Mouse (Mus musculus) liver, adult 2 months (tissue): ENCODE results near the gene Numb. TPM values are rescaled to one million over a fixed set of nuclear protein-coding genes. Genes with fewer than 3 reads are reported as not detected.

ENCODE experiments used
- DNase-seq: peaks from one replicate; pipeline ENCODE4 v3.0.0-alpha.2; 2011; ENCODE audit warnings: low read depth, low spot score; ENCODE audit errors: extremely low read depth
- H3K27ac ChIP-seq: fragments of 200-500 bp; replicated peaks from 2 replicates; pipeline ENCODE4 v1.5.1; 2012; ENCODE audit warnings: low read depth, mild to moderate bottlenecking, control low read depth, inconsistent platforms, low read length; ENCODE audit not compliant: insufficient read depth
- H3K27me3 ChIP-seq: fragments of 200-500 bp; 2 replicates; pipeline ENCODE4 v1.6.1; 2012; ENCODE audit warnings: mild to moderate bottlenecking, moderate library complexity, low read length, inconsistent platforms; ENCODE audit not compliant: control insufficient read depth, insufficient read depth
- H3K36me3 ChIP-seq: fragments of 200-500 bp; 2 replicates; pipeline ENCODE4 v1.6.1; 2012; ENCODE audit warnings: low read length, inconsistent platforms; ENCODE audit not compliant: control insufficient read depth, insufficient read depth
- H3K4me1 ChIP-seq: fragments of 200-500 bp; 2 replicates; pipeline ENCODE4 v1.6.1; 2011; ENCODE audit warnings: low read length; ENCODE audit not compliant: control insufficient read depth, insufficient read depth
- H3K4me3 ChIP-seq: fragments of 200-500 bp; 2 replicates; pipeline ENCODE4 v1.5.1; 2011; ENCODE audit warnings: low read depth, mild to moderate bottlenecking, control low read depth, low read length, moderate library complexity; ENCODE audit not compliant: insufficient read depth
- H3K79me2 ChIP-seq: fragments of 200-500 bp; 2 replicates; pipeline ENCODE4 v1.6.1; 2012; ENCODE audit warnings: inconsistent platforms, mild to moderate bottlenecking, low read length, moderate library complexity; ENCODE audit not compliant: control insufficient read depth, insufficient read depth
- H3K9ac ChIP-seq: fragments of 200-500 bp; 2 replicates; pipeline ENCODE4 v1.6.1; 2012; ENCODE audit warnings: low read depth, mild to moderate bottlenecking, control low read depth, inconsistent platforms, low read length
- CTCF ChIP-seq: fragments of 200-500 bp; IDR thresholded peaks from 2 replicates; pipeline ENCODE4 v1.5.1; 2011; ENCODE audit warnings: low read depth, low read length, control low read depth
- POLR2A ChIP-seq: fragments of 200-500 bp; IDR thresholded peaks from 2 replicates; pipeline ENCODE4 v1.6.1; 2011; ENCODE audit warnings: low read length, control low read depth; ENCODE audit not compliant: insufficient read depth; ENCODE audit errors: extremely low read depth
- WGBS: fragments of 180-500 bp; shearing (Covaris S2); methylation state at CpG from one replicate; pipeline ENCODE4 v1.1.7; 2018; 5-methylcytosine and 5-hydroxymethylcytosine counted together
- polyA plus RNA-seq: library from polyadenylated mRNA; depleted of rRNA; stranded (reverse); fragments of >200 nt; gene quantifications from 2 replicates; pipeline ENCODE4 v1.2.3, GENCODE M21; 2012
- total RNA-seq: library from RNA; depleted of rRNA; stranded (reverse); fragments of >200 nt; gene quantifications from 2 replicates; pipeline ENCODE4 v1.2.3, GENCODE M21; 2014

Numb gene
- total and polyA plus RNA-seq, 2 experiments, result 20.2 to 46.7 TPM

DNA sequence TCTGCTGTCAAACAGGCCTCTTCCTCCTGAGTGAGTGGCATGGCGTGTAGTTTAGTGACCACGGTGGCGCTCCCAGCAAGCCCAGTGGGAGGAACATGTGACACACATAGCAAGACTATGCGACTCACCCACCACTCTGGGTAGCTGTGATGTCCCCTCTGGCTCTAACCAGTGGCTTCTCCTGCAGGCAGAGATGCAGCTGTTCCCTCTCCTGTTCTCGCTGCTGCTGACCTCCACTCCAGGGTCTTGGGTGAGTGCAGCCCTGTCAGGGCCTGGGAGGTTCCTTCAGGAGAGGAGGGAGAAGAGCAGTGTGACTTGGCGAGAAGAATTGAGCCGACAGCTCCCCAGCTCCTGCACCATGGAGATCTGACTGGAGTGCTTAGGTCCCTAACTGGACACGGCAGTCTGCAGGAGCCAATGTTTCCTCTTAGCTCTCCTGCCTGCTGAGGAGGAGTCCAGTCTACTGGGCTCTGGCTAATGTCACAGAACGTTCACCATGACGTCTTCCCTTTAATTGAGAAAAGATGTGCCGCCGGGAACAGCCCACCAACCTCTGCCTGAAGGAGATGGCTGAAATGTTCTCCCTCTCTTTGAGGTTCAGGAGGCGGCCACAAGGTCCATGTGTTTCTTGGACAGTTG, 155.7 kb downstream of the Numb start:
- 92% methylated on average over 13 of the region's 13 CpGs for WGBS
- H3K4me1 ChIP-seq, result peaks cover 20% of the 10 kb centered on the region
- no peak for DNase-seq
- no peak overlapping the region for H3K4me3 ChIP-seq
- no peaks in the 10 kb centered on the region for H3K79me2 ChIP-seq
- no peak overlapping the region for H3K27ac ChIP-seq
- H3K9ac ChIP-seq, result no peak overlapping the region
- H3K27me3 ChIP-seq, result no peaks in the 10 kb centered on the region
- TF ChIP-seq CTCF (no peak), POLR2A (no peak)
- H3K36me3 ChIP-seq, result no peaks in the 10 kb centered on the region

DNA sequence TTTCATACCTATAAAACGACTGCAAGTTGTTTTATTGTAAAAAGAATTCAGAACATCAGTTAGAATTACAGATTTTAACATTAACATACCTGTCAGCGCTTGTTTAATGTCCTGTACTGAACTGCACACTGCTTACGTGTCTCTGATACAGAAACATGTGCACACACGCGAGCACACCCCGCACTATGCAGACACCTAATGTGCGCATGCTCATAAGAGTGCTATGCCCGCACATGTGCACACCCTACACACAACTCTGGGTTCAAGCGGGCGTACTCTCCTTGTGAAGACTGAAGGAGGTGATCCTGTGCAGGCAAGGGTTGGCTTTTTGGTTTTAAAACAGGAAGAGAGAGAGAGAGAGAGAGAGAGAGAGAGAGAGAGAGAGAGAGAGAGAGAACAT, 157.2 kb downstream of the Numb start:
- 77% methylated on average over 10 of the region's 10 CpGs for WGBS
- no peak overlapping the region for H3K4me3 ChIP-seq
- TF ChIP-seq POLR2A, result no peak
- TF ChIP-seq CTCF, result no peak
- no peaks in the 10 kb centered on the region for H3K27me3 ChIP-seq
- no peaks in the 10 kb centered on the region for H3K36me3 ChIP-seq
- H3K79me2 ChIP-seq, result no peaks in the 10 kb centered on the region
- H3K27ac ChIP-seq, result no peak overlapping the region
- no peak for DNase-seq
- H3K4me1 ChIP-seq, result peaks cover 25% of the 10 kb centered on the region
- H3K9ac ChIP-seq, result no peak overlapping the region

GRCm38 (mm10) chr12:83764044-83764365, 157.7 kb downstream of the Numb start:
- no peaks in the 10 kb centered on the region for H3K27me3 ChIP-seq
- H3K4me1 ChIP-seq, result peaks cover 25% of the 10 kb centered on the region

DNA sequence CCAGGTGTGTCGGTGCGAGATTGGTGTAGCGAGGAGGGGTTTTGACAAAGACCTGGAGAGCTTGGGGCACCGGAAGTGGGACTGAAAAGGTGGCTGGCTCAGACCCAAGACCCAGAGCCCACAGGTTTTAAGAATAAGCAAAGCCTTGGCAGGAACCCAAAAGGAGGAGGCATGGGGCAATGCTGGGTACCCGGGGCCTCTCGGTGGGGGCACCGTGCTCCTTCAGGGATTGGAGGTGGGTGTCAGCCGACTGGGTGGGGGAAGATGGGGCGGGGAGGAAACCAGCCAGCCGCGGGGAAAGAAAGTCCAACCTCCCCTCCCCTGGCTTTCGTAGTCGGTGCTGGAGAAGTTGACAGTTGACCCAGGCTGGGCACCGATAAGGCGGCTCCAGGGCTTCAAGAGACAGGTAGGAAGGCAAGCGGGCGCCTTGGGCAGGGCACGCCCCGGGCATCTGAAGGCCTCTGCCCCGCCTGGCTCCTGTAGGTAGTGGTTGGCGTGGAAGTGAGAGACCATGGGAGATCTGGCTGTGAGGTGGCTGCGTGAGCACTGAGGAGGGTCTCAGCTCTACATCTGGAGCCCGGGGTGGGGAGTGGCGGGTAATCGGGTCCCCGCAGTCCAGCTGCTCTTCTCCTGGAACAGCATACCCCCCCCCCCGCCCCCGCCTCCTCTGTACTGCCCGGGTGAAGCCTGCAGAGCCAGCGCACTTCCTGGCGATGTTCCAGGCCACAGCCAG, 158.3 kb downstream of the Numb start, which contains the start of gene Papln:
Papln (plus strand) TSS at position 324 of the 733 bp plus-strand sequence.
- TF ChIP-seq CTCF (no peak), POLR2A (no peak)
- no peaks in the 10 kb centered on the region for H3K79me2 ChIP-seq
- H3K4me3 ChIP-seq, result peak within 1 kb of the TSS; percentile 45; the same call in 1 of the 2 replicates
- H3K27me3 ChIP-seq, result no peaks in the 10 kb centered on the region
- no peaks in the 10 kb centered on the region for H3K36me3 ChIP-seq
- no peak for DNase-seq
- peaks cover 25% of the 10 kb centered on the region for H3K4me1 ChIP-seq
- no peak within 1 kb of the TSS for H3K27ac ChIP-seq
- 16% methylated on average over 29 of the region's 31 CpGs for WGBS
- peak within 1 kb of the TSS; percentile 44 for H3K9ac ChIP-seq

More at GRCm38 (mm10) chr12:83764044-83764365, 157.7 kb downstream of the Numb start:
- peak overlapping the region; percentile 44; the same call in 1 of the 2 replicates for H3K9ac ChIP-seq
- H3K4me3 ChIP-seq, result peak overlapping the region; percentile 45; the same call in 1 of the 2 replicates
- H3K27ac ChIP-seq, result no peak overlapping the region
- WGBS, result 11% methylated on average over 14 of the region's 14 CpGs
- H3K79me2 ChIP-seq, result no peaks in the 10 kb centered on the region
- H3K36me3 ChIP-seq, result no peaks in the 10 kb centered on the region
- no peak for TF ChIP-seq CTCF
- no peak for TF ChIP-seq POLR2A
- DNase-seq, result peak; percentile 56

- no peak for TF ChIP-seq POLR2A
- no peak for TF ChIP-seq CTCF
- 0 out of 2 replicates have a peak overlapping the region, but pooled peaks have one; percentile 8 for H3K9ac ChIP-seq
- no peak for DNase-seq
- WGBS, result 49% methylated on average over 4 of the region's 4 CpGs
- H3K4me3 ChIP-seq, result no peak overlapping the region
- H3K27me3 ChIP-seq, result no peaks in the 10 kb centered on the region
- no peaks in the 10 kb centered on the region for H3K79me2 ChIP-seq
- no peaks in the 10 kb centered on the region for H3K36me3 ChIP-seq
- H3K27ac ChIP-seq, result no peak overlapping the region
- H3K4me1 ChIP-seq, result peaks cover 25% of the 10 kb centered on the region
Measured at GRCm38 (mm10) chr12:83762706-83763105, 159.0 kb downstream of the Numb start.

DNA sequence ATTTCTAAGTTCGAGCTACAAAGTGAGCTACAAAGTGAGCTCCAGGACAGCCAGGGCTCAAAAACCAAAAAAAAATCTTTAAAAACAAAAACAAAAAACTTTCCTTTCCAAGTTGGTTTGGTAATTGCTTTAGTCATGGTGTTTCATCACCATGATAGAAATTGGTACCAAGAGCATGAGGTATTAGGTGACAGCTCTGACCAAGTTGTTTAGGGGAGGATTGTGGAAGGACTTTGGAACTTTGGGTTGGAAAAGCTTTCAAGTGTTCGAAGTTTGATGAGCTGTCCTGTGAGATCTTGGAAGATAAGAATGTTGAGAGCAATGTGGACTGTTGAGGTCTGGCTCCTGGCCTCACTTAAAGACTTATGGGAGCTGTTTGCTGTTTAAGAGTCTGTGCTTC, 161.5 kb downstream of the Numb start:
- Histone ChIP-seq H3K4me1 (peaks cover 25% of the 10 kb centered on the region), H3K36me3 (no peaks in the 10 kb centered on the region), H3K9ac (no peak overlapping the region), H3K4me3 (no peak overlapping the region), H3K79me2 (no peaks in the 10 kb centered on the region), H3K27me3 (no peaks in the 10 kb centered on the region), H3K27ac (no peak overlapping the region)
- no peak for TF ChIP-seq POLR2A
- WGBS, result 56% methylated on average over 2 of the region's 2 CpGs
- DNase-seq, result peak; percentile 59
